ENCODE assay signal across 18 mouse cellular contexts in genomic region chr2:152570313-152570712, GRCm38 (mm10). TPM values are rescaled to one million over a fixed set of nuclear protein-coding genes. Genes with fewer than 3 reads are reported as not detected.
"Had no signal": no experiment of that assay in that cellular context is flagged by ENCODE, and none has a peak within 500 bp of the region (broad histone marks: within the 10 kb centered on the region; RNA-seq: fewer than 3 reads in every experiment).

No protein-coding gene starts in this region.

- H3K9ac ChIP-seq: limb, embryonic 12.5 days; liver, embryonic 13.5 days; liver, postnatal 0 days; lung, embryonic 15.5 days; midbrain, embryonic 13.5 days; neural tube, embryonic 15.5 days had no signal

- H3K4me3 ChIP-seq: limb, embryonic 12.5 days; liver, embryonic 13.5 days; lung, embryonic 15.5 days; midbrain, embryonic 13.5 days; myocyte; neural tube, embryonic 15.5 days had no signal

- ATAC-seq: hindbrain, embryonic 16.5 days; inflammation-experienced regulatory T-cells, adult 6 months; liver, postnatal 0 days; midbrain, embryonic 13.5 days had no signal

- H3K4me1 ChIP-seq: limb, embryonic 12.5 days; liver, embryonic 13.5 days; lung, embryonic 15.5 days; midbrain, embryonic 13.5 days; neural tube, embryonic 15.5 days had no signal

- DNase-seq: layer of hippocampus, postnatal 36 days; liver; liver, embryonic 13.5 days; liver, postnatal 0 days; thymus, postnatal 4 days had no signal

- H3K27ac ChIP-seq: limb, embryonic 12.5 days; liver, embryonic 13.5 days; lung, embryonic 15.5 days; midbrain, embryonic 13.5 days; neural tube, embryonic 15.5 days; stomach, postnatal 0 days had no signal

- H3K36me3 ChIP-seq: limb, embryonic 12.5 days; liver, embryonic 13.5 days; lung, embryonic 15.5 days; midbrain, embryonic 13.5 days; neural tube, embryonic 15.5 days had no signal

- H3K4me2 ChIP-seq: limb, embryonic 12.5 days; liver, embryonic 13.5 days; lung, embryonic 15.5 days; midbrain, embryonic 13.5 days; neural tube, embryonic 15.5 days had no signal

- H3K27me3 ChIP-seq: liver, embryonic 13.5 days; lung, embryonic 15.5 days; midbrain, embryonic 13.5 days; neural tube, embryonic 15.5 days had no signal

- H3K9me3 ChIP-seq: limb, embryonic 12.5 days; liver, embryonic 13.5 days; lung, embryonic 15.5 days; midbrain, embryonic 13.5 days; neural tube, embryonic 15.5 days had no signal

RNA-seq across cellular contexts. Expression of gene Gm17416, which starts 1.2 kb away (rescaled TPM):
- total RNA-seq: layer of hippocampus, postnatal 36 days; left cerebral cortex, adult 8-10 months; left cerebral cortex, postnatal 36 days; megakaryocyte-erythroid progenitor cell, adult 5-6 weeks had no signal
- polyA plus RNA-seq: hindbrain, embryonic 16.5 days; inflammation-experienced regulatory T-cells, adult 6 months; large intestine, adult 2 months; limb, embryonic 12.5 days; liver, embryonic 13.5 days; liver, postnatal 0 days; lung, embryonic 15.5 days; midbrain, embryonic 13.5 days; myocyte; neural tube, embryonic 11.5 days; neural tube, embryonic 15.5 days; stomach, postnatal 0 days had no signal

RNA-seq across cellular contexts. Expression of gene Defb21, which starts 2.2 kb away (rescaled TPM):
- total RNA-seq: layer of hippocampus, postnatal 36 days; left cerebral cortex, adult 8-10 months; left cerebral cortex, postnatal 36 days; megakaryocyte-erythroid progenitor cell, adult 5-6 weeks had no signal
- polyA plus RNA-seq: hindbrain, embryonic 16.5 days; inflammation-experienced regulatory T-cells, adult 6 months; large intestine, adult 2 months; limb, embryonic 12.5 days; liver, embryonic 13.5 days; liver, postnatal 0 days; lung, embryonic 15.5 days; midbrain, embryonic 13.5 days; myocyte; neural tube, embryonic 11.5 days; neural tube, embryonic 15.5 days; stomach, postnatal 0 days had no signal

RNA-seq across cellular contexts. Expression of gene Defb19, which starts 9.8 kb away (rescaled TPM):
- total RNA-seq: layer of hippocampus, postnatal 36 days; left cerebral cortex, adult 8-10 months; left cerebral cortex, postnatal 36 days; megakaryocyte-erythroid progenitor cell, adult 5-6 weeks had no signal
- polyA plus RNA-seq: hindbrain, embryonic 16.5 days; inflammation-experienced regulatory T-cells, adult 6 months; large intestine, adult 2 months; limb, embryonic 12.5 days; liver, embryonic 13.5 days; liver, postnatal 0 days; lung, embryonic 15.5 days; midbrain, embryonic 13.5 days; myocyte; neural tube, embryonic 11.5 days; neural tube, embryonic 15.5 days; stomach, postnatal 0 days had no signal

RNA-seq across cellular contexts. Expression of gene Defb45, which starts 28.9 kb away (rescaled TPM):
- total RNA-seq: layer of hippocampus, postnatal 36 days; left cerebral cortex, adult 8-10 months; left cerebral cortex, postnatal 36 days; megakaryocyte-erythroid progenitor cell, adult 5-6 weeks had no signal
- polyA plus RNA-seq: hindbrain, embryonic 16.5 days; inflammation-experienced regulatory T-cells, adult 6 months; large intestine, adult 2 months; limb, embryonic 12.5 days; liver, embryonic 13.5 days; liver, postnatal 0 days; lung, embryonic 15.5 days; midbrain, embryonic 13.5 days; neural tube, embryonic 11.5 days; neural tube, embryonic 15.5 days; stomach, postnatal 0 days had no signal

RNA-seq across cellular contexts. Expression of gene Defb29, which starts 30.4 kb away (rescaled TPM):
- total RNA-seq: layer of hippocampus, postnatal 36 days; left cerebral cortex, adult 8-10 months; left cerebral cortex, postnatal 36 days; megakaryocyte-erythroid progenitor cell, adult 5-6 weeks had no signal
- polyA plus RNA-seq: hindbrain, embryonic 16.5 days; inflammation-experienced regulatory T-cells, adult 6 months; large intestine, adult 2 months; limb, embryonic 12.5 days; liver, embryonic 13.5 days; liver, postnatal 0 days; lung, embryonic 15.5 days; midbrain, embryonic 13.5 days; myocyte; neural tube, embryonic 11.5 days; neural tube, embryonic 15.5 days; stomach, postnatal 0 days had no signal
